Mouse (Mus musculus): ENCODE data around the gene Etfa. TPM values are rescaled to one million over a fixed set of nuclear protein-coding genes. Genes with fewer than 3 reads are reported as not detected.

The Etfa gene
- 41.9 and 45.3 TPM in 2 replicates for polyA plus RNA-seq (2012; rRNA removed)

DNA sequence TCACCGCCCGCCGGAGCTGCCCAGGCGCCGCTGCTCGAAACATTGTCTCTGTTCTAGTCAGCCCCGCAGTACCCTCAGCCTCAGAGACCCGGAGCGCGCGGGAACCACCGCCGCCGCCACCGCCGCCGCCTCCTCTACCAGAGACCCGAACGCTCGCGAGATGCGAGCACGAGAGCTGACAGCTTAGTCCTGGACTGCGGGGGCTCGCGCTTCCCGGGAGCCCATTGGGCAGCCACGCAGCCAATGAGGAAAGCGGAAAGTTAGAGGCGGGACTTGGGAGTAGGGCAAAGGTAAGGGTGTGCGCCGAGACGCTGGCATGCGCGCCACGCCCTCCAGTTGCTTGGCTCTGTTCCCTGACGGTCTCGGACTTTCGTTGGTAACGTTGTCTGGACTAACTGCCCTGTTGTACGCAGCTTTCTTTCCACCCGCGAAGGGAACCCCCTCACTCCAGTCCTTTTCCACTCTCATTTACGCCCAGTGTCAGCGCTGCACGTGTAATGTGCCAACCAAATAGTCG lies at the start of gene Etfa:
Gene Etfa, minus strand, starts transcription at position 217 of the 517 bp plus-strand sequence.
- H3K4me1 ChIP-seq (replicated peaks; ENCODE audit: control insufficient read depth, insufficient read depth, low read length): peaks cover 2% of the 10 kb centered on the region
- H3K36me3 ChIP-seq (ENCODE audit: control insufficient read depth, insufficient read depth, low read length): no peaks in the 10 kb centered on the region
- TF ChIP-seq POLR2A (IDR thresholded peaks at IDR 0.05; ENCODE audit: control insufficient read depth, extremely low read depth, insufficient read depth, low read length, poor library complexity) (peak; percentile 68; the same call in 1 of the 2 replicates), CTCF (IDR thresholded peaks at IDR 0.05; ENCODE audit: borderline replicate concordance, control insufficient read depth, extremely low read depth, insufficient read depth, low read length, poor library complexity) (0 out of 2 replicates have a peak, but pooled peaks have one; percentile 33)
- H3K27me3 ChIP-seq (ENCODE audit: control insufficient read depth, insufficient read depth, low read length): no peaks in the 10 kb centered on the region; the same call in 1 of the 2 replicates
- peak within 1 kb of the TSS; percentile 74 for H3K4me3 ChIP-seq (ENCODE audit: control insufficient read depth, insufficient read depth, low read length)
- H3K27ac ChIP-seq (ENCODE audit: control insufficient read depth, insufficient read depth, low read length): 0 out of 2 replicates have a peak within 1 kb of the TSS, but pooled peaks have one; percentile 4
- DNase-seq: peak; percentile 97
- under 1% methylated on average over 47 of the region's 47 CpGs for WGBS

DNA sequence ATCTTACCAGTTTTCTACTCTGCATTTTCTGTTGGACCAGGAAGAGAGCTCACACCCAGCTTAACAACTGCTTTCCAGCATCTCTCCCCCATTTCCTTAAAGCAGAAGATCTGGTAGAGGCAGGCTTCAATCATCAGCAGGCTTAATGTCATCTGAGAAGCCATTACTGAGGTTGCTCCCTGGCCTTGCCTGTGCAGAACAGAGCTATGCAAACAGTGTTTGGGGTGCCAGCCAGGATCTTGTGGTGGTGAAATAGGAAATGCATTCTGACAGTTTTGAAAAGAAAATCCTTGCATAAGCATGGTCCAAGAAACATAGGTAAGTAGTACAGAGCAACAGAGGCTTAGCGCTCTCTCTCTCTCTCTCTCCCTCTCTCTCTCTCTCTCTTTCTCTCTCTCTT lies 48.9 kb upstream of the Etfa start:
- H3K27ac ChIP-seq (ENCODE audit: control insufficient read depth, insufficient read depth, low read length): no peak overlapping the region
- no peaks in the 10 kb centered on the region for H3K27me3 ChIP-seq (ENCODE audit: control insufficient read depth, insufficient read depth, low read length)
- no peak overlapping the region for H3K4me3 ChIP-seq (ENCODE audit: control insufficient read depth, insufficient read depth, low read length)
- no peak for DNase-seq
- WGBS: 90% methylated on average over 1 of the region's 1 CpGs
- no peaks in the 10 kb centered on the region for H3K36me3 ChIP-seq (ENCODE audit: control insufficient read depth, insufficient read depth, low read length)
- TF ChIP-seq POLR2A (IDR thresholded peaks at IDR 0.05; ENCODE audit: control insufficient read depth, extremely low read depth, insufficient read depth, low read length, poor library complexity) (no peak), CTCF (IDR thresholded peaks at IDR 0.05; ENCODE audit: borderline replicate concordance, control insufficient read depth, extremely low read depth, insufficient read depth, low read length, poor library complexity) (no peak)
- H3K4me1 ChIP-seq (replicated peaks; ENCODE audit: control insufficient read depth, insufficient read depth, low read length): no peaks in the 10 kb centered on the region

DNA sequence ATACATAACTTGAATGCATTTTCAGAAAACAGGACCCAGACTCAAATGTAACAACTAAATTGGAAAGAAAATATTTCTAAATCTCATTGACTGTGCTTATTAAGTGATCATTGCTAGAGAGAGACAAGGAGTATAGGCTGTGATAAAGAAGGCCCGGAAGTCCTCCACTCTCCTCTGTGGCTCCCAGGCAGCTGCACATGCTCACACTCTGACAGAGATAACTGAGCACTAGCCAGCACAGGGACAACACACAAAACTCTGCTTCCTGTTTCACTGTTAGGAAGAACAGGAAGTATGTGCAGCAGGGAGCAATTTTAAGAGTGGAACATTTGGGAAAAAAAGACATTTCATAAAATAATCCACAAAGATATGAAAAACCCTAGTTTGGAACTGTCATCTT lies 42.9 kb upstream of the Etfa start:
- Histone ChIP-seq H3K27me3 (ENCODE audit: control insufficient read depth, insufficient read depth, low read length) (no peaks in the 10 kb centered on the region), H3K36me3 (ENCODE audit: control insufficient read depth, insufficient read depth, low read length) (no peaks in the 10 kb centered on the region), H3K4me3 (ENCODE audit: control insufficient read depth, insufficient read depth, low read length) (no peak overlapping the region), H3K27ac (ENCODE audit: control insufficient read depth, insufficient read depth, low read length) (no peak overlapping the region), H3K4me1 (replicated peaks; ENCODE audit: control insufficient read depth, insufficient read depth, low read length) (no peaks in the 10 kb centered on the region)
- no peak for TF ChIP-seq CTCF (IDR thresholded peaks at IDR 0.05; ENCODE audit: borderline replicate concordance, control insufficient read depth, extremely low read depth, insufficient read depth, low read length, poor library complexity)
- TF ChIP-seq POLR2A (IDR thresholded peaks at IDR 0.05; ENCODE audit: control insufficient read depth, extremely low read depth, insufficient read depth, low read length, poor library complexity): no peak
- no peak for DNase-seq
- WGBS: 82% methylated on average over 1 of the region's 1 CpGs

DNA sequence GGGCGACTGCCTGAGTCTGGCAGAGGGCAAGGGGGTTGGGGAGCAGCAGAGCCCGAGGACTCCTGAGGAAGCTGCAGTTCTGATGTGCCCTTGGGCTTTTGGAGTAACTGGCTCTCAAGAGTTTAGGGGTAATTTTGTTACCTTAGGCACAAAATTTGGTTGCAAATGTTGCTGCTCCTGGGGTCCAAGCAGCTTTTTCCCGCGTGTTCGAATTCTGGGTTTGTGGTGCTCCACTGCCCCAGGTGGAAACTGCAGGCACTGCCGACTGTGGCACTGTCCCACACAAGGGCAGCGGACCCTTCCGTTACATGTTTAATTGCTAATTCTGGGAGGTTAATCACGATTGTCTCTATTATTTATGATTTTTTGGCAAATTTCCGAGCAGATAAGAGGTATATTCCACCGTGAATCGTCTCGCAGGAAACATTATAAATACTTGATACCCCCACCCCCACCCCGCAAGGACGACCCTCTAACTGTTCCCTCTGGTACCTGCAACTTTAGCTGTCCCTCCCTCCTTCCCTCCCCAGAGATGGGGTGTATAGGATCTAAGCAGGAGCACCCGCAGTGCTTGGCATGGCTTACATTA lies 37.4 kb upstream of the Etfa start:
- no peaks in the 10 kb centered on the region for H3K36me3 ChIP-seq (ENCODE audit: control insufficient read depth, insufficient read depth, low read length)
- H3K27me3 ChIP-seq (ENCODE audit: control insufficient read depth, insufficient read depth, low read length): peaks cover 25% of the 10 kb centered on the region
- DNase-seq: no peak
- no peak for TF ChIP-seq POLR2A (IDR thresholded peaks at IDR 0.05; ENCODE audit: control insufficient read depth, extremely low read depth, insufficient read depth, low read length, poor library complexity)
- TF ChIP-seq CTCF (IDR thresholded peaks at IDR 0.05; ENCODE audit: borderline replicate concordance, control insufficient read depth, extremely low read depth, insufficient read depth, low read length, poor library complexity): no peak
- H3K27ac ChIP-seq (ENCODE audit: control insufficient read depth, insufficient read depth, low read length): no peak overlapping the region
- 27% methylated on average over 16 of the region's 16 CpGs for WGBS
- H3K4me3 ChIP-seq (ENCODE audit: control insufficient read depth, insufficient read depth, low read length): no peak overlapping the region
- peaks cover 6% of the 10 kb centered on the region; the same call in 1 of the 2 replicates for H3K4me1 ChIP-seq (replicated peaks; ENCODE audit: control insufficient read depth, insufficient read depth, low read length)

DNA sequence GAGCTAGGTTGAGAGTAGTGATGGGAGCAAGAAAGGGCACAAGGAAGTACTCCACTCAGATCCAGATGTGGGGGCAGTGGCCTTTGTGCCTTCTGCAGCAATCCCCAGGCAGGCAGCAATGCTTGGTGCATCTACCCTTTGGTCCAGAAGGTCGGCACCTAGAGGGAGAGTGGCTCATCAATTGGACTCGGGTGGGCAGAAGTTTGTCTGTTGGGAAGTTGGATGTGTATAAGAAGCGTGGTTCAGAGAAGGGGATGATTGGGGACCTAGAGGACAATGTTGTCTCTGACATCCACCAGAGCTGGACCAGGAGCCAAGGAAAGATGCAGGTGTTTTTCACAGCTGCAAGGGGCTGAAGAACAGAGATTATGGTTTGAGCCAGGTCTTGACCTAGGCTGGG lies 36.8 kb upstream of the Etfa start:
- Histone ChIP-seq H3K27me3 (ENCODE audit: control insufficient read depth, insufficient read depth, low read length) (peaks cover 26% of the 10 kb centered on the region), H3K27ac (ENCODE audit: control insufficient read depth, insufficient read depth, low read length) (no peak overlapping the region), H3K4me3 (ENCODE audit: control insufficient read depth, insufficient read depth, low read length) (no peak overlapping the region), H3K4me1 (replicated peaks; ENCODE audit: control insufficient read depth, insufficient read depth, low read length) (peaks cover 6% of the 10 kb centered on the region; the same call in 1 of the 2 replicates), H3K36me3 (ENCODE audit: control insufficient read depth, insufficient read depth, low read length) (no peaks in the 10 kb centered on the region)
- TF ChIP-seq POLR2A (IDR thresholded peaks at IDR 0.05; ENCODE audit: control insufficient read depth, extremely low read depth, insufficient read depth, low read length, poor library complexity) (no peak), CTCF (IDR thresholded peaks at IDR 0.05; ENCODE audit: borderline replicate concordance, control insufficient read depth, extremely low read depth, insufficient read depth, low read length, poor library complexity) (no peak)
- WGBS: 42% methylated on average over 3 of the region's 3 CpGs
- no peak for DNase-seq

DNA sequence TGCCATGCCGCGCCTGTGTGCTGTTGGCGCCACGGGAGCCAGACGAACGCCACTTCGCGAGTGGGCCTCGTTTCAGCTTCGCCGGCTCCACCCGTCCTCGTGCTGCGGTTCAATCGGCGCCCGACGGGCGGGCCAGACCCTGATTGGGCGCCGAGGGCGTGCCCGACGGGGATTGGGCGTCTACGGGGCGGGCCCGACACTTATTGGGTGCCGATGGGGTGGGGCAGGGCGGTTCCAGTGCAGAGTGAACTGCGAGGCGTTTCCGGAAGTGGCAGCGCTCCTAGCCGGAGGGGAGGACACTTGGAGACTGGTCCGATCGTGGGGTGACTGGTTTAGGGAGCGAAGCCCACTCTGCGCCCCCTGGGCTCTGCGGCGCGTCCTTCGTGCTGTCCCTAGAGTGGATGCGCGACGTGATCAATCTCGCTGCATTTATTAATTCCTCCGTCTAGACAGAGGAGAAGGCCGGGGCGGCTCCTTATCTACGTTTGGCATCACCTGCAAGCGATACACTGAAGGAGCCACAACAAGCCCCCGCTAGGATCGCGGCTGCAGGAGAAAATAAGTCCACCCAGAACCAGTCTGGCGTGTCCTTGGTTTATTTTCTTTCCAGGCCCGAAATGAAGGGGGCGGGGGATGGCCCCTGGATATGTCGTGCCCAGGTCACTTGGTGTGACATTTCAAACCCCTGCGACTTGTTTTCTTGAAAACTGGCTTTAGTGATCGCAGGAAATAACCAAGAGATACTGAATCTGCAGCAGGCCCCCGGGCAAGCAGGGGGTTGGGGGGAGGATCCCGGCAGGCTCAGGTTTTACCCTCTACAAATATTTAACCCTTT lies 34.4 kb upstream of the Etfa start:
- Histone ChIP-seq H3K4me1 (replicated peaks; ENCODE audit: control insufficient read depth, insufficient read depth, low read length) (peaks cover 19% of the 10 kb centered on the region), H3K36me3 (ENCODE audit: control insufficient read depth, insufficient read depth, low read length) (no peaks in the 10 kb centered on the region), H3K4me3 (ENCODE audit: control insufficient read depth, insufficient read depth, low read length) (peak overlapping the region; percentile 5; the same call in 1 of the 2 replicates), H3K27ac (ENCODE audit: control insufficient read depth, insufficient read depth, low read length) (no peak overlapping the region), H3K27me3 (ENCODE audit: control insufficient read depth, insufficient read depth, low read length) (peaks cover 48% of the 10 kb centered on the region)
- no peak for TF ChIP-seq POLR2A (IDR thresholded peaks at IDR 0.05; ENCODE audit: control insufficient read depth, extremely low read depth, insufficient read depth, low read length, poor library complexity)
- TF ChIP-seq CTCF (IDR thresholded peaks at IDR 0.05; ENCODE audit: borderline replicate concordance, control insufficient read depth, extremely low read depth, insufficient read depth, low read length, poor library complexity): no peak
- 8% methylated on average over 63 of the region's 63 CpGs for WGBS
- peak; percentile 31 for DNase-seq
